Mouse (Mus musculus) midbrain, embryonic 10.5 days (tissue): ENCODE data around the gene Ift57. TPM values are rescaled to one million over a fixed set of nuclear protein-coding genes. Genes with fewer than 3 reads are reported as not detected.

Experiments
- DNase-seq: peaks from one replicate; pipeline ENCODE4 v3.0.0-alpha.2; 2017; ENCODE audit warnings: low spot score
- H3K27ac ChIP-seq: fragments of 300-500 bp; sonication (generic); replicated peaks from 2 replicates; pipeline ENCODE4 v1.5.1; 2016; ENCODE audit warnings: mild to moderate bottlenecking
- H3K27me3 ChIP-seq: fragments of 300-500 bp; sonication (generic); 2 replicates; pipeline ENCODE4 v1.6.1; 2016; ENCODE audit warnings: low read depth, mild to moderate bottlenecking; ENCODE audit not compliant: poor library complexity, severe bottlenecking
- H3K36me3 ChIP-seq: fragments of 300-500 bp; sonication (generic); 2 replicates; pipeline ENCODE4 v1.6.1; 2016; ENCODE audit warnings: mild to moderate bottlenecking, moderate library complexity
- H3K4me1 ChIP-seq: fragments of 300-500 bp; sonication (generic); 2 replicates; pipeline ENCODE4 v1.6.1; 2016
- H3K4me3 ChIP-seq: fragments of 300-500 bp; sonication (generic); 2 replicates; pipeline ENCODE4 v1.5.1; 2016; ENCODE audit warnings: mild to moderate bottlenecking, moderate library complexity
- H3K9me3 ChIP-seq: fragments of 300-500 bp; sonication (generic); replicated peaks from 2 replicates; pipeline ENCODE4 v1.6.1; 2016; ENCODE audit warnings: mild to moderate bottlenecking
- WGBS: fragments of 180-500 bp; shearing (Covaris S2); methylation state at CpG from one replicate; pipeline ENCODE4 v1.1.7; 2016; 5-methylcytosine and 5-hydroxymethylcytosine counted together
- polyA plus RNA-seq: library from polyadenylated mRNA; unstranded; fragments of >200 nt; fragmentation: Nextera tagmentation; extraction: Ambion mirVana; gene quantifications from 2 replicates; pipeline ENCODE4 v1.2.1, GENCODE M21; 2016

The Ift57 gene
- polyA plus RNA-seq = 22.8 and 28.8 TPM in 2 replicates

- peak; percentile 99 for DNase-seq
- Histone ChIP-seq H3K9me3 (no peaks in the 10 kb centered on the region), H3K27me3 (no peaks in the 10 kb centered on the region), H3K27ac (peak within 1 kb of the TSS; percentile 88), H3K4me1 (peaks cover 27% of the 10 kb centered on the region), H3K36me3 (no peaks in the 10 kb centered on the region), H3K4me3 (peak within 1 kb of the TSS; percentile 68)
- 4% methylated on average over 53 of the region's 53 CpGs for WGBS
These were observed at the start of gene Ift57 for GRCm38 (mm10) chr16:49698620-49699525. Gene Ift57, plus strand, starts transcription at chr16:49699233.

GRCm38 (mm10) chr16:49657182-49657581, 41.9 kb upstream of the Ift57 start:
- no peaks in the 10 kb centered on the region for H3K27me3 ChIP-seq
- no peak overlapping the region for H3K4me3 ChIP-seq
- no peaks in the 10 kb centered on the region for H3K36me3 ChIP-seq
- DNase-seq = no peak
- H3K9me3 ChIP-seq = no peaks in the 10 kb centered on the region
- no peak overlapping the region for H3K27ac ChIP-seq
- no peaks in the 10 kb centered on the region for H3K4me1 ChIP-seq
- WGBS = 91% methylated on average over 4 of the region's 4 CpGs

GRCm38 (mm10) chr16:49658029-49658428, 41.0 kb upstream of the Ift57 start:
- Histone ChIP-seq H3K27me3 (no peaks in the 10 kb centered on the region), H3K36me3 (no peaks in the 10 kb centered on the region), H3K4me1 (no peaks in the 10 kb centered on the region), H3K9me3 (no peaks in the 10 kb centered on the region), H3K27ac (no peak overlapping the region), H3K4me3 (no peak overlapping the region)
- 89% methylated on average over 5 of the region's 5 CpGs for WGBS
- DNase-seq = no peak

GRCm38 (mm10) chr16:49659131-49659530, 39.9 kb upstream of the Ift57 start:
- 74% methylated on average over 2 of the region's 2 CpGs for WGBS
- H3K27ac ChIP-seq = no peak overlapping the region
- no peaks in the 10 kb centered on the region for H3K36me3 ChIP-seq
- no peaks in the 10 kb centered on the region for H3K4me1 ChIP-seq
- H3K4me3 ChIP-seq = no peak overlapping the region
- no peak for DNase-seq
- H3K9me3 ChIP-seq = no peaks in the 10 kb centered on the region
- no peaks in the 10 kb centered on the region for H3K27me3 ChIP-seq

GRCm38 (mm10) chr16:49660111-49660510, 38.9 kb upstream of the Ift57 start:
- Histone ChIP-seq H3K27me3 (no peaks in the 10 kb centered on the region), H3K4me1 (no peaks in the 10 kb centered on the region), H3K9me3 (no peaks in the 10 kb centered on the region), H3K4me3 (no peak overlapping the region), H3K36me3 (no peaks in the 10 kb centered on the region), H3K27ac (no peak overlapping the region)
- WGBS = 93% methylated on average over 3 of the region's 3 CpGs
- no peak for DNase-seq

GRCm38 (mm10) chr16:49662201-49662600, 36.8 kb upstream of the Ift57 start:
- no peaks in the 10 kb centered on the region for H3K4me1 ChIP-seq
- H3K27me3 ChIP-seq = no peaks in the 10 kb centered on the region
- WGBS = 90% methylated on average over 6 of the region's 6 CpGs
- H3K4me3 ChIP-seq = no peak overlapping the region
- H3K9me3 ChIP-seq = no peaks in the 10 kb centered on the region
- no peak for DNase-seq
- no peaks in the 10 kb centered on the region for H3K36me3 ChIP-seq
- H3K27ac ChIP-seq = no peak overlapping the region

- no peak overlapping the region for H3K4me3 ChIP-seq
- H3K36me3 ChIP-seq = no peaks in the 10 kb centered on the region
- H3K9me3 ChIP-seq = no peaks in the 10 kb centered on the region
- DNase-seq = no peak
- WGBS = 92% methylated on average over 7 of the region's 7 CpGs
- no peaks in the 10 kb centered on the region for H3K4me1 ChIP-seq
- no peak overlapping the region for H3K27ac ChIP-seq
- H3K27me3 ChIP-seq = no peaks in the 10 kb centered on the region
These were observed 34.4 kb upstream of the Ift57 start for GRCm38 (mm10) chr16:49664677-49665076.

GRCm38 (mm10) chr16:49679666-49680065, 19.4 kb upstream of the Ift57 start:
- H3K9me3 ChIP-seq = no peaks in the 10 kb centered on the region
- no peaks in the 10 kb centered on the region for H3K27me3 ChIP-seq
- H3K27ac ChIP-seq = no peak overlapping the region
- 84% methylated on average over 6 of the region's 6 CpGs for WGBS
- no peaks in the 10 kb centered on the region for H3K36me3 ChIP-seq
- peaks cover 1% of the 10 kb centered on the region for H3K4me1 ChIP-seq
- no peak for DNase-seq
- no peak overlapping the region for H3K4me3 ChIP-seq

GRCm38 (mm10) chr16:49684961-49685360, 14.1 kb upstream of the Ift57 start:
- H3K36me3 ChIP-seq = no peaks in the 10 kb centered on the region
- no peak overlapping the region for H3K4me3 ChIP-seq
- H3K27ac ChIP-seq = no peak overlapping the region
- H3K9me3 ChIP-seq = no peaks in the 10 kb centered on the region
- peaks cover 8% of the 10 kb centered on the region for H3K4me1 ChIP-seq
- 41% methylated on average over 4 of the region's 4 CpGs for WGBS
- no peaks in the 10 kb centered on the region for H3K27me3 ChIP-seq
- no peak for DNase-seq

GRCm38 (mm10) chr16:49699821-49700220, 788 bp downstream of the Ift57 start:
- H3K4me1 ChIP-seq = peaks cover 26% of the 10 kb centered on the region
- H3K27ac ChIP-seq = no peak overlapping the region
- WGBS = 44% methylated on average over 5 of the region's 5 CpGs
- no peak for DNase-seq
- peak overlapping the region; percentile 68 for H3K4me3 ChIP-seq
- no peaks in the 10 kb centered on the region for H3K9me3 ChIP-seq
- no peaks in the 10 kb centered on the region for H3K36me3 ChIP-seq
- H3K27me3 ChIP-seq = no peaks in the 10 kb centered on the region

- H3K27ac ChIP-seq = no peak overlapping the region
- H3K27me3 ChIP-seq = no peaks in the 10 kb centered on the region
- WGBS = 83% methylated on average over 1 of the region's 1 CpGs
- no peak overlapping the region for H3K4me3 ChIP-seq
- peaks cover 16% of the 10 kb centered on the region for H3K36me3 ChIP-seq
- DNase-seq = no peak
- no peaks in the 10 kb centered on the region for H3K4me1 ChIP-seq
- H3K9me3 ChIP-seq = no peaks in the 10 kb centered on the region
These were observed 9.0 kb downstream of the Ift57 start for GRCm38 (mm10) chr16:49708074-49708473.

- 94% methylated on average over 3 of the region's 3 CpGs for WGBS
- no peaks in the 10 kb centered on the region for H3K27me3 ChIP-seq
- H3K4me1 ChIP-seq = no peaks in the 10 kb centered on the region
- DNase-seq = no peak
- H3K36me3 ChIP-seq = peaks cover 16% of the 10 kb centered on the region
- no peaks in the 10 kb centered on the region for H3K9me3 ChIP-seq
- no peak overlapping the region for H3K4me3 ChIP-seq
- H3K27ac ChIP-seq = no peak overlapping the region
These were observed 11.2 kb downstream of the Ift57 start for GRCm38 (mm10) chr16:49710188-49710587.

- H3K4me3 ChIP-seq = no peak overlapping the region
- no peaks in the 10 kb centered on the region for H3K9me3 ChIP-seq
- no peaks in the 10 kb centered on the region for H3K4me1 ChIP-seq
- H3K27me3 ChIP-seq = no peaks in the 10 kb centered on the region
- DNase-seq = no peak
- 85% methylated on average over 3 of the region's 3 CpGs for WGBS
- peaks cover 14% of the 10 kb centered on the region for H3K36me3 ChIP-seq
- H3K27ac ChIP-seq = no peak overlapping the region
These were observed 14.3 kb downstream of the Ift57 start for GRCm38 (mm10) chr16:49713302-49713701.
